Mouse (Mus musculus) cerebellum, adult 2 months (tissue): Measurements from ENCODE around the gene Lhx2.

Experiments
- CTCF ChIP-seq: fragments of 200-500 bp; IDR thresholded peaks from 2 replicates; pipeline ENCODE4 v1.5.1; 2011; ENCODE audit warnings: low read depth, mild to moderate bottlenecking, control low read depth, low read length, moderate library complexity, borderline replicate concordance; ENCODE audit not compliant: insufficient read depth
- POLR2A ChIP-seq: fragments of 200-500 bp; IDR thresholded peaks from 2 replicates; pipeline ENCODE4 v1.6.1; 2011; ENCODE audit warnings: low read length, control low read depth, borderline replicate concordance; ENCODE audit not compliant: insufficient read depth

DNA sequence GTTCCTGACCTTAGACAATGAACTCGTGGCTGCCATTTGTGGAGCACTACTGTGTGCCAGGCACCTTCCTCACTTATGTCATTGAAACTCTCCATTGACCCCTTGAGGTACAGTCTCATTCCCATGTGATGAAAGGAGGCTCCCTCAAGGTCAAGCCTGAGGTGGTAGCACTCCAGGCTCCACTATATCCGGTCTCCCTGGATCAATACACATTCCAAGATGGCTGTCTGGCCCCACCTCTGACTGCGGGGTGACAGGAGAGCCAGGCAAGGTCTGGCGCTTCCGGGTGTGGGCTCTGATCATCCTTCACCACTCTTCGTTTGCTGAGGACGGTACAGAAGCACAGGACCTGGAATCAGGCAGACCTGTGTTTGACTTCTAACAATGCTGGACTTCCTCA, 58.2 kb downstream of the Lhx2 start:
- no peak for TF ChIP-seq CTCF
- TF ChIP-seq POLR2A, result no peak
